Mouse (Mus musculus): ENCODE data around the gene Il17re. TPM values are rescaled to one million over a fixed set of nuclear protein-coding genes. Genes with fewer than 3 reads are reported as not detected.
A peak's percentile ranks its signal among the peaks of the same experiment; 100 is the strongest.

The Il17re gene
- polyA plus RNA-seq, 1 experiment from 2014 or later: not detected

- Histone ChIP-seq H3K4me1 (replicated peaks; ENCODE audit: control insufficient read depth, insufficient read depth, low read length) (peaks cover 8% of the 10 kb centered on the region), H3K9me3 (ENCODE audit: control insufficient read depth, low read length) (no peaks in the 10 kb centered on the region), H3K36me3 (ENCODE audit: control insufficient read depth, insufficient read depth) (peaks cover 13% of the 10 kb centered on the region), H3K27me3 (replicated peaks; ENCODE audit: control insufficient read depth, insufficient read depth, low read length) (0 out of 2 replicates have a peak, but pooled peaks cover 2% of the 10 kb centered on the region), H3K27ac (ENCODE audit: low read length) (no peak overlapping the region), H3K4me2 (ENCODE audit: low read length) (no peak overlapping the region), H3K4me3 (replicated peaks; ENCODE audit: low read length) (no peak overlapping the region), H3K9ac (replicated peaks; ENCODE audit: low read depth, low read length) (no peak overlapping the region)
- ATAC-seq: no peak
- 77% methylated on average over 24 of the region's 24 CpGs for WGBS
Measured at GRCm38 (mm10) chr6:113492101-113492864, 34.0 kb downstream of the Il17re start.

- Histone ChIP-seq H3K27me3 (replicated peaks; ENCODE audit: control insufficient read depth, insufficient read depth, low read length) (0 out of 2 replicates have a peak, but pooled peaks cover 2% of the 10 kb centered on the region), H3K9me3 (ENCODE audit: control insufficient read depth, low read length) (no peaks in the 10 kb centered on the region), H3K4me2 (ENCODE audit: low read length) (peak overlapping the region; percentile 61), H3K4me3 (replicated peaks; ENCODE audit: low read length) (peak overlapping the region; percentile 39), H3K4me1 (replicated peaks; ENCODE audit: control insufficient read depth, insufficient read depth, low read length) (peaks cover 8% of the 10 kb centered on the region), H3K36me3 (ENCODE audit: control insufficient read depth, insufficient read depth) (peaks cover 12% of the 10 kb centered on the region), H3K9ac (replicated peaks; ENCODE audit: low read depth, low read length) (peak overlapping the region; percentile 48), H3K27ac (ENCODE audit: low read length) (no peak overlapping the region)
- 2% methylated on average over 54 of the region's 54 CpGs for WGBS
- ATAC-seq: peak; percentile 77
Measured at GRCm38 (mm10) chr6:113494258-113494788, 36.0 kb downstream of the Il17re start.

DNA sequence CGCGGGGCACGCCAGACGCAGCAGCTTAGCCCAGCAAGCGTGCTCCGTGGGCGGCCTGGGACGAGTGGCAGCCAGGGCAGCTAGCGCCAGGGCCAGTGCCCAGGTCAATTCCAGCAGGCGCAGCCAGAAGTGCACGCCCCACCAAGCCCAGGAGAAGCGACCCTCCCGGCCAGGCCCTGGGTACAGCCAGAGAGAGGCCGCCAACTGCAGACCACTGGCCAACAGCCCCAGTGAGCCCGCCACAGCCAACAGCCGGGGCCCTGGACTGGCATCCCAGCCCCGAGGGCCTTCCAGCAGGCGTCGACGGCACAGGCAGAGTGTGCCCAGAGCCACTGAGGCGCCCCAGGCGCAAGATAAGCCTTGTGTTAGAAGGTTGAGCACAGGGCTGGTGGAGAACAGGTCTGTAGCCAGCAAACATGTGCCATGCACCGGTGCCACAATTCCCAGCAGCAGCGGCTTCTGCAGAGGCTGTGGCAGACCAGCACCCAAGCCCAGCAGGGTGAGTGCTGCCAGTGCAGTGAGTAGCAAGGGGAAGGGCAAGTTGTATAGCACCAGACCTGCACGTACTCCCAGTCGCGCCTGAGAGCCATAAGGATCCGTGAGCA lies 36.9 kb downstream of the Il17re start:
- H3K36me3 ChIP-seq (ENCODE audit: control insufficient read depth, insufficient read depth): peaks cover 5% of the 10 kb centered on the region; the same call in 1 of the 2 replicates
- no peak overlapping the region for H3K27ac ChIP-seq (ENCODE audit: low read length)
- H3K4me3 ChIP-seq (replicated peaks; ENCODE audit: low read length): peak overlapping the region; percentile 39; the same call in 1 of the 2 replicates
- H3K4me2 ChIP-seq (ENCODE audit: low read length): peak overlapping the region; percentile 61
- H3K4me1 ChIP-seq (replicated peaks; ENCODE audit: control insufficient read depth, insufficient read depth, low read length): peaks cover 8% of the 10 kb centered on the region
- no peaks in the 10 kb centered on the region for H3K9me3 ChIP-seq (ENCODE audit: control insufficient read depth, low read length)
- whole genome bisulfite sequencing: 68% methylated on average over 28 of the region's 28 CpGs
- peak overlapping the region; percentile 48; the same call in 1 of the 2 replicates for H3K9ac ChIP-seq (replicated peaks; ENCODE audit: low read depth, low read length)
- ATAC-seq: no peak
- H3K27me3 ChIP-seq (replicated peaks; ENCODE audit: control insufficient read depth, insufficient read depth, low read length): 0 out of 2 replicates have a peak, but pooled peaks cover 2% of the 10 kb centered on the region

DNA sequence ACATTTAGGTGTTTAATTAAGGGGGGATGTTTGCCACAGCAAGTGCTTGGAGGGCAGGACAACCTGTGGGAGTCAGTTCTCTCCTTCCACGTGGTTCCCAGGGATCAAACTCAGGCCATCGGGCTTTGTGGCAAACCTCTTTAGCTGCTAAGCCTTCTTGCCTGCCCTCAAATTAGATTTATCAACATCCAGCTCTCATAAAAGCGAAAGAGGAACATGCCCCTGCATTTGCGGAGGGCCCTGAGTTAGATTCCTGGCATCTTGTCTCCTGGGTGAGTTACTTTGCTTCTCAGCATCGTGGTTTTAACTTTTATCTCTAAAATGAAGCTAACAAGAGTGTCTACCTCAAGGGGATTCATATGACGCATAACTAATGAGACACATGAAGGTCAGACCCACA lies 41.1 kb downstream of the Il17re start:
- WGBS: 84% methylated on average over 6 of the region's 6 CpGs
- Histone ChIP-seq H3K27me3 (replicated peaks; ENCODE audit: control insufficient read depth, insufficient read depth, low read length) (0 out of 2 replicates have a peak, but pooled peaks cover 2% of the 10 kb centered on the region), H3K36me3 (ENCODE audit: control insufficient read depth, insufficient read depth) (no peaks in the 10 kb centered on the region), H3K4me1 (replicated peaks; ENCODE audit: control insufficient read depth, insufficient read depth, low read length) (peaks cover 17% of the 10 kb centered on the region), H3K27ac (ENCODE audit: low read length) (no peak overlapping the region), H3K9ac (replicated peaks; ENCODE audit: low read depth, low read length) (no peak overlapping the region), H3K4me2 (ENCODE audit: low read length) (no peak overlapping the region), H3K9me3 (ENCODE audit: control insufficient read depth, low read length) (no peaks in the 10 kb centered on the region), H3K4me3 (replicated peaks; ENCODE audit: low read length) (no peak overlapping the region)
- no peak for ATAC-seq

DNA sequence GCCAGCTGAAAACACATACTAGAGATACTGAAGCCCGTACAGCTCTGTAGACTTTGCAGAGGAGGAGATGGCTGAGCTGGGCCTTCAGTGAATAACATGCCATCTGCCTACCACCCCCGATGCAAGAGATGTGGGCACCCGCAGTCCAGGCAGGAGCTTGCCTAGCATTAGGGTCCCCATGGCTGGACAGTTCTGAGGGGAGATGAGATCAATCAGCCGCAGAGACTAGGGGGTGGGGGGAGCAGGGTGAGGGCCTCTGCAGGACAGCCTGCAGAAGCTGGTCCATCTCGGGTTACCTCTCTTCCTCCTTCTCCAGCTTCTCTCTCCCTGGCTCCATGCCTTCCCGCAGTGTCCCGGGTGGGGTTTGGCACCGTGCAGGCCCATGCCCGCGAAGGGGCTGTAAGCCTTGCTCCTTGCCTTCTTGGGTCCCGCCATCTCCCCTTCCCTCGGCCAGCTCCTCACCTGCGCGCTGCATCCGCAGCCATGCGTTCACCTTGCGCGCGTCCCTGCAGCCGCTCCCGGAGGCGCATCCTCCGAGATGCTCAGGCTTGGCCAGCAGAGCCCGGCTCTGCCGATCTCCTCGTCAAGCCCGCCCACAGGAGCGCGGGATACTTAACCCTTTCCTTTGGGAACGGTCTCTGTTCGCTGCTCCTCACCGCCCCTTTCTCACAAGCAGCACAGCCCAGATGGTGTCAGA lies 43.3 kb downstream of the Il17re start, which contains the start of gene Prrt3:
Gene Prrt3 (minus strand): TSS at position 544 of the 697 bp plus-strand sequence.
- WGBS: 2% methylated on average over 30 of the region's 32 CpGs
- Histone ChIP-seq H3K9ac (replicated peaks; ENCODE audit: low read depth, low read length) (peak within 1 kb of the TSS; percentile 72), H3K36me3 (ENCODE audit: control insufficient read depth, insufficient read depth) (no peaks in the 10 kb centered on the region), H3K9me3 (ENCODE audit: control insufficient read depth, low read length) (no peaks in the 10 kb centered on the region), H3K4me2 (ENCODE audit: low read length) (peak within 1 kb of the TSS; percentile 58), H3K27me3 (replicated peaks; ENCODE audit: control insufficient read depth, insufficient read depth, low read length) (no peaks in the 10 kb centered on the region), H3K4me1 (replicated peaks; ENCODE audit: control insufficient read depth, insufficient read depth, low read length) (peaks cover 11% of the 10 kb centered on the region; the same call in 1 of the 2 replicates), H3K27ac (ENCODE audit: low read length) (no peak within 1 kb of the TSS), H3K4me3 (replicated peaks; ENCODE audit: low read length) (peak within 1 kb of the TSS; percentile 64)
- ATAC-seq: peak; percentile 91

- Histone ChIP-seq H3K27me3 (replicated peaks; ENCODE audit: control insufficient read depth, insufficient read depth, low read length) (no peaks in the 10 kb centered on the region), H3K27ac (ENCODE audit: low read length) (no peak overlapping the region), H3K4me1 (replicated peaks; ENCODE audit: control insufficient read depth, insufficient read depth, low read length) (peaks cover 11% of the 10 kb centered on the region; the same call in 1 of the 2 replicates), H3K9me3 (ENCODE audit: control insufficient read depth, low read length) (no peaks in the 10 kb centered on the region), H3K36me3 (ENCODE audit: control insufficient read depth, insufficient read depth) (no peaks in the 10 kb centered on the region), H3K9ac (replicated peaks; ENCODE audit: low read depth, low read length) (no peak overlapping the region), H3K4me3 (replicated peaks; ENCODE audit: low read length) (no peak overlapping the region), H3K4me2 (ENCODE audit: low read length) (no peak overlapping the region)
- WGBS: 25% methylated on average over 2 of the region's 2 CpGs
- no peak for ATAC-seq
Measured at GRCm38 (mm10) chr6:113502801-113503200, 44.5 kb downstream of the Il17re start.

GRCm38 (mm10) chr6:113505689-113506088 lies 47.4 kb downstream of the Il17re start:
- H3K9ac ChIP-seq (replicated peaks; ENCODE audit: low read depth, low read length): no peak overlapping the region
- peaks cover 10% of the 10 kb centered on the region; the same call in 1 of the 2 replicates for H3K4me1 ChIP-seq (replicated peaks; ENCODE audit: control insufficient read depth, insufficient read depth, low read length)
- no peaks in the 10 kb centered on the region for H3K27me3 ChIP-seq (replicated peaks; ENCODE audit: control insufficient read depth, insufficient read depth, low read length)
- no peaks in the 10 kb centered on the region for H3K36me3 ChIP-seq (ENCODE audit: control insufficient read depth, insufficient read depth)
- no peak overlapping the region for H3K4me3 ChIP-seq (replicated peaks; ENCODE audit: low read length)
- no peak overlapping the region for H3K4me2 ChIP-seq (ENCODE audit: low read length)
- H3K27ac ChIP-seq (ENCODE audit: low read length): no peak overlapping the region
- no peak for ATAC-seq
- 83% methylated on average over 1 of the region's 1 CpGs for WGBS
- no peaks in the 10 kb centered on the region for H3K9me3 ChIP-seq (ENCODE audit: control insufficient read depth, low read length)

- Histone ChIP-seq H3K36me3 (ENCODE audit: control insufficient read depth, insufficient read depth) (no peaks in the 10 kb centered on the region), H3K4me1 (replicated peaks; ENCODE audit: control insufficient read depth, insufficient read depth, low read length) (no peaks in the 10 kb centered on the region), H3K4me2 (ENCODE audit: low read length) (no peak overlapping the region), H3K4me3 (replicated peaks; ENCODE audit: low read length) (no peak overlapping the region), H3K9me3 (ENCODE audit: control insufficient read depth, low read length) (no peaks in the 10 kb centered on the region), H3K27ac (ENCODE audit: low read length) (no peak overlapping the region), H3K27me3 (replicated peaks; ENCODE audit: control insufficient read depth, insufficient read depth, low read length) (no peaks in the 10 kb centered on the region), H3K9ac (replicated peaks; ENCODE audit: low read depth, low read length) (no peak overlapping the region)
- no peak for ATAC-seq
Measured at GRCm38 (mm10) chr6:113507130-113507529, 48.8 kb downstream of the Il17re start.
